Mouse (Mus musculus) forebrain, embryonic 16.5 days (tissue): ENCODE results near the gene Cog1. TPM values are rescaled to one million over a fixed set of nuclear protein-coding genes. Genes with fewer than 3 reads are reported as not detected.

Experiments
- ATAC-seq: fragments of 200-750 bp; cut with Nextera tagmentation; 2 replicates; pipeline ENCODE4 v1.8.0; 2017; ENCODE audit warnings: mild to moderate bottlenecking, moderate library complexity
- H3K27ac ChIP-seq: fragments of 300-500 bp; sonication (generic); 2 replicates; pipeline ENCODE4 v1.5.1; 2014; ENCODE audit warnings: low read length, control low read depth
- H3K27me3 ChIP-seq: fragments of 300-500 bp; sonication (generic); replicated peaks from 2 replicates; pipeline ENCODE4 v1.6.1; 2014; ENCODE audit warnings: low read length; ENCODE audit not compliant: control insufficient read depth, insufficient read depth
- H3K36me3 ChIP-seq: fragments of 300-500 bp; sonication (generic); 2 replicates; pipeline ENCODE4 v1.6.1; 2014; ENCODE audit not compliant: control insufficient read depth, insufficient read depth
- H3K4me1 ChIP-seq: fragments of 300-500 bp; sonication (generic); replicated peaks from 2 replicates; pipeline ENCODE4 v1.6.1; 2014; ENCODE audit warnings: low read length; ENCODE audit not compliant: control insufficient read depth, insufficient read depth
- H3K4me2 ChIP-seq: fragments of 300-500 bp; sonication (generic); 2 replicates; pipeline ENCODE4 v1.6.1; 2014; ENCODE audit warnings: mild to moderate bottlenecking, low read length, control low read depth
- H3K4me3 ChIP-seq: fragments of 300-500 bp; sonication (generic); replicated peaks from 2 replicates; pipeline ENCODE4 v1.5.1; 2014; ENCODE audit warnings: mild to moderate bottlenecking, low read length, control low read depth
- H3K9ac ChIP-seq: fragments of 300-500 bp; sonication (generic); replicated peaks from 2 replicates; pipeline ENCODE4 v1.6.1; 2014; ENCODE audit warnings: low read depth, low read length, control low read depth
- H3K9me3 ChIP-seq: fragments of 300-500 bp; sonication (generic); 2 replicates; pipeline ENCODE4 v1.6.1; 2016; ENCODE audit warnings: low read length; ENCODE audit not compliant: control insufficient read depth
- WGBS: fragments of 180-500 bp; shearing (Covaris S2); extraction: QIAGEN DNeasy Blood & Tissue Kit; methylation state at CpG from one replicate; pipeline ENCODE4 v1.1.7; 2014; 5-methylcytosine and 5-hydroxymethylcytosine counted together
- polyA plus RNA-seq: library from polyadenylated mRNA; unstranded; fragments of >200 nt; fragmentation: Nextera tagmentation; extraction: Ambion mirVana; gene quantifications from 2 replicates; pipeline ENCODE4 v1.2.1, GENCODE M21; 2015

Cog1 gene
- polyA plus RNA-seq, 1 experiment from 2014 or later = 36.3 TPM

GRCm38 (mm10) chr11:113698013-113698545 is 49.1 kb downstream of the Cog1 start:
- Histone ChIP-seq H3K9me3 (no peaks in the 10 kb centered on the region; the same call in 1 of the 2 replicates), H3K9ac (no peak overlapping the region), H3K27me3 (no peaks in the 10 kb centered on the region), H3K36me3 (peaks cover 21% of the 10 kb centered on the region), H3K4me2 (no peak overlapping the region), H3K4me1 (no peaks in the 10 kb centered on the region), H3K27ac (no peak overlapping the region), H3K4me3 (no peak overlapping the region)
- no peak for ATAC-seq
- WGBS = 68% methylated on average over 12 of the region's 12 CpGs

GRCm38 (mm10) chr11:113699643-113700042 is 50.7 kb downstream of the Cog1 start:
- Histone ChIP-seq H3K36me3 (peaks cover 15% of the 10 kb centered on the region), H3K27ac (no peak overlapping the region), H3K9ac (no peak overlapping the region), H3K9me3 (no peaks in the 10 kb centered on the region; the same call in 1 of the 2 replicates), H3K4me3 (no peak overlapping the region), H3K4me1 (no peaks in the 10 kb centered on the region), H3K4me2 (no peak overlapping the region), H3K27me3 (no peaks in the 10 kb centered on the region)
- WGBS = 87% methylated on average over 7 of the region's 7 CpGs
- no peak for ATAC-seq

GRCm38 (mm10) chr11:113703758-113704157 is 54.8 kb downstream of the Cog1 start:
- no peaks in the 10 kb centered on the region for H3K27me3 ChIP-seq
- H3K4me1 ChIP-seq = no peaks in the 10 kb centered on the region
- H3K4me2 ChIP-seq = no peak overlapping the region
- H3K36me3 ChIP-seq = 0 out of 2 replicates have a peak, but pooled peaks cover 4% of the 10 kb centered on the region
- no peaks in the 10 kb centered on the region for H3K9me3 ChIP-seq
- H3K9ac ChIP-seq = 0 out of 2 replicates have a peak overlapping the region, but pooled peaks have one; percentile 11
- no peak overlapping the region for H3K4me3 ChIP-seq
- WGBS = 26% methylated on average over 5 of the region's 5 CpGs
- no peak overlapping the region for H3K27ac ChIP-seq
- ATAC-seq = peak; percentile 84

- Histone ChIP-seq H3K27ac (no peak overlapping the region), H3K4me2 (no peak overlapping the region), H3K9me3 (no peaks in the 10 kb centered on the region), H3K9ac (no peak overlapping the region), H3K4me3 (no peak overlapping the region), H3K4me1 (peaks cover 14% of the 10 kb centered on the region), H3K36me3 (0 out of 2 replicates have a peak, but pooled peaks cover 4% of the 10 kb centered on the region), H3K27me3 (no peaks in the 10 kb centered on the region)
- ATAC-seq = no peak
- WGBS = 89% methylated on average over 15 of the region's 15 CpGs
These were observed 57.1 kb downstream of the Cog1 start for GRCm38 (mm10) chr11:113705966-113706652.

GRCm38 (mm10) chr11:113708629-113709213 is 59.8 kb downstream of the Cog1 start:
- H3K4me3 ChIP-seq = no peak overlapping the region
- no peak for ATAC-seq
- no peak overlapping the region for H3K9ac ChIP-seq
- WGBS = 56% methylated on average over 19 of the region's 19 CpGs
- no peak overlapping the region for H3K4me2 ChIP-seq
- H3K27ac ChIP-seq = no peak overlapping the region
- H3K4me1 ChIP-seq = peaks cover 14% of the 10 kb centered on the region
- no peaks in the 10 kb centered on the region for H3K9me3 ChIP-seq
- H3K27me3 ChIP-seq = no peaks in the 10 kb centered on the region
- 0 out of 2 replicates have a peak, but pooled peaks cover 4% of the 10 kb centered on the region for H3K36me3 ChIP-seq

GRCm38 (mm10) chr11:113709272-113709671 is 60.3 kb downstream of the Cog1 start:
- Histone ChIP-seq H3K4me2 (no peak overlapping the region), H3K9ac (no peak overlapping the region)

GRCm38 (mm10) chr11:113709731-113710256 is 60.8 kb downstream of the Cog1 start, which contains the start of gene Cpsf4l:
Gene Cpsf4l (minus strand): TSS chr11:113710017.
- Histone ChIP-seq H3K9me3 (no peaks in the 10 kb centered on the region), H3K4me1 (peaks cover 14% of the 10 kb centered on the region), H3K27me3 (no peaks in the 10 kb centered on the region), H3K4me3 (no peak within 1 kb of the TSS), H3K36me3 (0 out of 2 replicates have a peak, but pooled peaks cover 4% of the 10 kb centered on the region), H3K4me2 (no peak within 1 kb of the TSS), H3K27ac (no peak within 1 kb of the TSS; the same call in 1 of the 2 replicates), H3K9ac (peak within 1 kb of the TSS; percentile 8; the same call in 1 of the 2 replicates)
- ATAC-seq = peak; percentile 45
- 1% methylated on average over 11 of the region's 11 CpGs for WGBS

More at GRCm38 (mm10) chr11:113709272-113709671, 60.3 kb downstream of the Cog1 start:
- Histone ChIP-seq H3K4me3 (no peak overlapping the region), H3K36me3 (0 out of 2 replicates have a peak, but pooled peaks cover 4% of the 10 kb centered on the region), H3K27ac (no peak overlapping the region), H3K4me1 (peaks cover 14% of the 10 kb centered on the region), H3K9me3 (no peaks in the 10 kb centered on the region), H3K27me3 (no peaks in the 10 kb centered on the region)
- 14% methylated on average over 15 of the region's 15 CpGs for WGBS
- ATAC-seq = no peak

DNA sequence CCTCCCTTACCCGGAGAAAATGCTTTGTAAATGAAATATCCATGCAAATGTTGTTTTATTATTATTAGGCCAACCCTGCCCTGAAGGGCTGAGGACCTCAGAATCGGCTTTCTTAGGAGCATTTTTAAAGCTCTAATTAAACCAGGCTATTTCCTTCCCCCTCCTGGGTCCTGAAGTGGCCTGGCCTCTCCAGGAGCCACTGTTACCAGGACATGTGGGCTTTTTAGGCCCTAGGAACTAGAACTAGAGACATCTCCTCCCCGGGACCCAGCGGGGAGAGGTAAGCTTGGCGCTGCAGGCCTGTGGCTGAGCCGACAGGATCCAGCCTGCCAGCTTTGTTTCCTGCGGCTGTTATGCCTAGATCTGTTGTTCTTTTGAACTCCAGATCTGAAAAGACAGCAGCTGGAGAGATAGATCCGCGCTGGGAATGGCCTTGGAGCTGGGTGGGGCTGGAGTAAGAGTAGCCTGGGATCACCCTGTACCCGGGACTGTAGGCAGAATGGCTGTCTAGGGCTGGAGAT is 61.3 kb downstream of the Cog1 start:
- Histone ChIP-seq H3K27ac (no peak overlapping the region; the same call in 1 of the 2 replicates), H3K4me3 (no peak overlapping the region), H3K27me3 (no peaks in the 10 kb centered on the region), H3K36me3 (0 out of 2 replicates have a peak, but pooled peaks cover 4% of the 10 kb centered on the region), H3K9ac (peak overlapping the region; percentile 8; the same call in 1 of the 2 replicates), H3K4me1 (peaks cover 14% of the 10 kb centered on the region), H3K4me2 (no peak overlapping the region), H3K9me3 (no peaks in the 10 kb centered on the region)
- WGBS = 3% methylated on average over 10 of the region's 10 CpGs
- peak; percentile 29 for ATAC-seq

DNA sequence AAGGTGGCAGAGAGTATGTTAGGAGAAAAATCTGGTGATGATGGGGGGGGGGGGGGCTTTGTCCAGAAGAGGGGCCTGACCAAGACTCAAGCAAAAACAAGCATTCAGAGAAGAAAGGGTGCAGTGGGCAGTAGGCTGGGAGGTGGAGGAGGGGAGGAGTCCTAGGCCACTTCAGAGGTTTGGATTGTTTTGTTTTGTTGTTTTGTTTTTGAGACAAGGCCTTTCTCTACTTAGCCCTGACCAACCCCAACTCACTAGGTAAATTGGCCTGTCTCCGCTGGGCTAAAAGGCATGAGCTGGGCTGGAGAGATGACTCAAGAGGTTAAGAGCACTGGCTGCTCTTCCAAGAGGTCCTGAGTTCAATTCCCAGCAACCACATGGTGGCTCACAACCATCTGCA is 62.1 kb downstream of the Cog1 start:
- no peak overlapping the region for H3K9ac ChIP-seq
- no peak overlapping the region for H3K4me3 ChIP-seq
- H3K4me2 ChIP-seq = no peak overlapping the region
- WGBS = 45% methylated on average over 1 of the region's 1 CpGs
- H3K36me3 ChIP-seq = 0 out of 2 replicates have a peak, but pooled peaks cover 4% of the 10 kb centered on the region
- no peaks in the 10 kb centered on the region for H3K27me3 ChIP-seq
- H3K4me1 ChIP-seq = peaks cover 14% of the 10 kb centered on the region
- no peak for ATAC-seq
- no peaks in the 10 kb centered on the region for H3K9me3 ChIP-seq
- H3K27ac ChIP-seq = no peak overlapping the region
